Mouse (Mus musculus): ENCODE measurements around the gene Olfr30.

GRCm38 (mm10) chr11:58452759-58453158 lies 9.3 kb downstream of the Olfr30 start, which contains the start of gene Lypd9:
- TF ChIP-seq GATA1 (IDR thresholded peaks at IDR 0.05; ENCODE audit: borderline replicate concordance, low read length) (no peak), FLI1 (IDR thresholded peaks at IDR 0.05; ENCODE audit: low read length) (no peak)

All from megakaryocyte, embryonic 14.5 days (primary cell).